Mouse (Mus musculus) heart, embryonic 13.5 days (tissue): ENCODE measurements around the gene Tldc2. TPM values are rescaled to one million over a fixed set of nuclear protein-coding genes. Genes with fewer than 3 reads are reported as not detected.
A peak's percentile ranks its signal among the peaks of the same experiment; 100 is the strongest.

Experiments used
- ATAC-seq: fragments of 200-750 bp; cut with Nextera tagmentation; 2 replicates; pipeline ENCODE4 v1.8.0; 2017; ENCODE audit warnings: moderate TSS enrichment; ENCODE audit not compliant: insufficient number of reproducible peaks, low FRiP score, low TSS enrichment; ENCODE audit errors: extremely low read depth
- H3K27ac ChIP-seq: fragments of 300-500 bp; sonication (generic); replicated peaks from 2 replicates; pipeline ENCODE4 v1.5.1; 2015; ENCODE audit warnings: moderate library complexity, mild to moderate bottlenecking, inconsistent platforms
- H3K27me3 ChIP-seq: fragments of 300-500 bp; sonication (generic); replicated peaks from 2 replicates; pipeline ENCODE4 v1.6.1; 2015; ENCODE audit warnings: mild to moderate bottlenecking, inconsistent platforms
- H3K36me3 ChIP-seq: fragments of 300-500 bp; sonication (generic); 2 replicates; pipeline ENCODE4 v1.6.1; 2015; ENCODE audit warnings: mild to moderate bottlenecking, inconsistent platforms
- H3K4me1 ChIP-seq: fragments of 300-500 bp; sonication (generic); 2 replicates; pipeline ENCODE4 v1.6.1; 2015; ENCODE audit warnings: inconsistent platforms
- H3K4me2 ChIP-seq: fragments of 300-500 bp; sonication (generic); 2 replicates; pipeline ENCODE4 v1.6.1; 2015; ENCODE audit warnings: inconsistent platforms, mild to moderate bottlenecking, moderate library complexity
- H3K4me3 ChIP-seq: fragments of 300-500 bp; sonication (generic); 2 replicates; pipeline ENCODE4 v1.5.1; 2015; ENCODE audit warnings: moderate library complexity, mild to moderate bottlenecking, inconsistent platforms
- H3K9ac ChIP-seq: fragments of 300-500 bp; sonication (generic); 2 replicates; pipeline ENCODE4 v1.6.1; 2015; ENCODE audit warnings: inconsistent platforms, mild to moderate bottlenecking, moderate library complexity
- H3K9me3 ChIP-seq: fragments of 300-500 bp; sonication (generic); 2 replicates; pipeline ENCODE4 v1.6.1; 2016; ENCODE audit warnings: inconsistent platforms
- WGBS: fragments of 180-500 bp; shearing (Covaris S2); methylation state at CpG from one replicate; pipeline ENCODE4 v1.1.7; 2015; ENCODE audit warnings: mixed read lengths; 5-methylcytosine and 5-hydroxymethylcytosine counted together
- polyA plus RNA-seq: library from polyadenylated mRNA; unstranded; fragments of >200 nt; fragmentation: Nextera tagmentation; extraction: Ambion mirVana; gene quantifications from 2 replicates; pipeline ENCODE4 v1.2.1, GENCODE M21; 2015

Gene Tldc2
- polyA plus RNA-seq, 1 experiment from 2014 or later = not detected

- Histone ChIP-seq H3K27ac (no peak overlapping the region), H3K4me2 (no peak overlapping the region), H3K4me3 (no peak overlapping the region), H3K9ac (no peak overlapping the region), H3K4me1 (peaks cover 23% of the 10 kb centered on the region), H3K27me3 (no peaks in the 10 kb centered on the region), H3K9me3 (no peaks in the 10 kb centered on the region), H3K36me3 (peaks cover 28% of the 10 kb centered on the region)
- WGBS = 78% methylated on average over 11 of the region's 11 CpGs
- ATAC-seq = no peak
These were observed 42.8 kb downstream of the Tldc2 start for GRCm38 (mm10) chr2:157129601-157130164.

- Histone ChIP-seq H3K36me3 (peaks cover 17% of the 10 kb centered on the region), H3K4me1 (peaks cover 16% of the 10 kb centered on the region), H3K4me2 (no peak overlapping the region), H3K9me3 (no peaks in the 10 kb centered on the region), H3K27me3 (no peaks in the 10 kb centered on the region), H3K4me3 (peak overlapping the region; percentile 14; the same call in 1 of the 2 replicates), H3K9ac (no peak overlapping the region), H3K27ac (0 out of 2 replicates have a peak overlapping the region, but pooled peaks have one; percentile 8)
- no peak for ATAC-seq
- 85% methylated on average over 8 of the region's 8 CpGs for WGBS
These were observed 44.1 kb downstream of the Tldc2 start for GRCm38 (mm10) chr2:157130813-157131514.

- WGBS = 93% methylated on average over 1 of the region's 1 CpGs
- H3K4me1 ChIP-seq = peaks cover 16% of the 10 kb centered on the region
- H3K4me2 ChIP-seq = no peak overlapping the region
- H3K9ac ChIP-seq = no peak overlapping the region
- H3K27ac ChIP-seq = no peak overlapping the region
- no peaks in the 10 kb centered on the region for H3K9me3 ChIP-seq
- no peak for ATAC-seq
- H3K4me3 ChIP-seq = no peak overlapping the region
- no peaks in the 10 kb centered on the region for H3K27me3 ChIP-seq
- peaks cover 8% of the 10 kb centered on the region for H3K36me3 ChIP-seq
These were observed 45.2 kb downstream of the Tldc2 start for GRCm38 (mm10) chr2:157132086-157132485.

- Histone ChIP-seq H3K27ac (no peak overlapping the region), H3K9ac (no peak overlapping the region), H3K4me1 (peaks cover 16% of the 10 kb centered on the region), H3K4me3 (no peak overlapping the region), H3K36me3 (peaks cover 8% of the 10 kb centered on the region), H3K4me2 (peak overlapping the region; percentile 76; the same call in 1 of the 2 replicates), H3K9me3 (no peaks in the 10 kb centered on the region), H3K27me3 (no peaks in the 10 kb centered on the region)
- ATAC-seq = no peak
- WGBS = 62% methylated on average over 3 of the region's 3 CpGs
These were observed 46.1 kb downstream of the Tldc2 start for GRCm38 (mm10) chr2:157132686-157133540.

- H3K9ac ChIP-seq = peak overlapping the region; percentile 88
- WGBS = 18% methylated on average over 11 of the region's 11 CpGs
- peaks cover 4% of the 10 kb centered on the region; the same call in 1 of the 2 replicates for H3K36me3 ChIP-seq
- H3K9me3 ChIP-seq = no peaks in the 10 kb centered on the region
- H3K27ac ChIP-seq = peak overlapping the region; percentile 83; the same call in 1 of the 2 replicates
- peaks cover 16% of the 10 kb centered on the region for H3K4me1 ChIP-seq
- H3K4me2 ChIP-seq = peak overlapping the region; percentile 76
- H3K4me3 ChIP-seq = peak overlapping the region; percentile 77
- no peaks in the 10 kb centered on the region for H3K27me3 ChIP-seq
- no peak for ATAC-seq
These were observed 47.1 kb downstream of the Tldc2 start for GRCm38 (mm10) chr2:157133769-157134478.

- peak overlapping the region; percentile 83 for H3K27ac ChIP-seq
- no peaks in the 10 kb centered on the region for H3K27me3 ChIP-seq
- H3K4me2 ChIP-seq = peak overlapping the region; percentile 76
- H3K36me3 ChIP-seq = peaks cover under 1% of the 10 kb centered on the region; the same call in 1 of the 2 replicates
- ATAC-seq = peak; percentile 53; the same call in 1 of the 2 replicates
- peak overlapping the region; percentile 77 for H3K4me3 ChIP-seq
- peak overlapping the region; percentile 88 for H3K9ac ChIP-seq
- WGBS = under 1% methylated on average over 25 of the region's 25 CpGs
- H3K9me3 ChIP-seq = no peaks in the 10 kb centered on the region
- H3K4me1 ChIP-seq = peaks cover 16% of the 10 kb centered on the region
These were observed 47.6 kb downstream of the Tldc2 start for GRCm38 (mm10) chr2:157134479-157134931.

- Histone ChIP-seq H3K36me3 (no peaks in the 10 kb centered on the region), H3K27ac (peak within 1 kb of the TSS; percentile 83), H3K4me1 (peaks cover 16% of the 10 kb centered on the region), H3K4me2 (peak within 1 kb of the TSS; percentile 76), H3K4me3 (peak within 1 kb of the TSS; percentile 77), H3K9me3 (peaks cover 3% of the 10 kb centered on the region; the same call in 1 of the 2 replicates), H3K9ac (peak within 1 kb of the TSS; percentile 88), H3K27me3 (no peaks in the 10 kb centered on the region)
- under 1% methylated on average over 32 of the region's 32 CpGs for WGBS
- ATAC-seq = peak; percentile 91
These were observed 48.2 kb downstream of the Tldc2 start, which contains the start of gene Samhd1 for GRCm38 (mm10) chr2:157135014-157135413. Gene Samhd1, minus strand, starts transcription at chr2:157135265.

GRCm38 (mm10) chr2:157135529-157136120, 48.8 kb downstream of the Tldc2 start:
- H3K4me3 ChIP-seq = peak overlapping the region; percentile 77
- no peaks in the 10 kb centered on the region for H3K36me3 ChIP-seq
- H3K9me3 ChIP-seq = peaks cover 6% of the 10 kb centered on the region; the same call in 1 of the 2 replicates
- peak overlapping the region; percentile 83 for H3K27ac ChIP-seq
- no peaks in the 10 kb centered on the region for H3K27me3 ChIP-seq
- no peak for ATAC-seq
- H3K4me1 ChIP-seq = peaks cover 16% of the 10 kb centered on the region
- WGBS = 82% methylated on average over 10 of the region's 10 CpGs
- H3K4me2 ChIP-seq = peak overlapping the region; percentile 76
- H3K9ac ChIP-seq = peak overlapping the region; percentile 88

GRCm38 (mm10) chr2:157136176-157136575, 49.3 kb downstream of the Tldc2 start:
- Histone ChIP-seq H3K9ac (no peak overlapping the region), H3K9me3 (peaks cover 6% of the 10 kb centered on the region; the same call in 1 of the 2 replicates), H3K27me3 (no peaks in the 10 kb centered on the region), H3K4me3 (no peak overlapping the region), H3K4me2 (no peak overlapping the region), H3K36me3 (no peaks in the 10 kb centered on the region), H3K27ac (no peak overlapping the region), H3K4me1 (peaks cover 16% of the 10 kb centered on the region)
- no peak for ATAC-seq
- WGBS = 81% methylated on average over 4 of the region's 4 CpGs

- no peaks in the 10 kb centered on the region for H3K36me3 ChIP-seq
- WGBS = 65% methylated on average over 2 of the region's 2 CpGs
- peaks cover 6% of the 10 kb centered on the region; the same call in 1 of the 2 replicates for H3K9me3 ChIP-seq
- H3K27ac ChIP-seq = no peak overlapping the region
- no peak overlapping the region for H3K4me2 ChIP-seq
- no peaks in the 10 kb centered on the region for H3K27me3 ChIP-seq
- H3K9ac ChIP-seq = no peak overlapping the region
- no peak overlapping the region for H3K4me3 ChIP-seq
- ATAC-seq = no peak
- peaks cover 16% of the 10 kb centered on the region for H3K4me1 ChIP-seq
These were observed 49.8 kb downstream of the Tldc2 start for GRCm38 (mm10) chr2:157136646-157137045.
